Mouse (Mus musculus): Measurements from ENCODE around the gene Naa16. TPM values are rescaled to one million over a fixed set of nuclear protein-coding genes. Genes with fewer than 3 reads are reported as not detected.

Naa16 gene
- total RNA-seq, 2 experiments from 2014 or later, result 11.8 to 14.1 TPM

- intact Hi-C loops (cut with DNase I), result no loop called here
- DNase-seq (ENCODE audit: low spot score in 2 of 2), result no peak
Observed at GRCm38 (mm10) chr14:79284616-79285015, 106.0 kb downstream of the Naa16 start.

- peak in 1 of 2 experiments; percentile 10 for DNase-seq (ENCODE audit: low spot score in 2 of 2)
- intact Hi-C loops (cut with DNase I), result no loop called here
Observed at GRCm38 (mm10) chr14:79283952-79284351, 106.6 kb downstream of the Naa16 start.

- DNase-seq (ENCODE audit: low spot score in 2 of 2), result no peak
- intact Hi-C loops (cut with DNase I), result no loop called here
Observed at GRCm38 (mm10) chr14:79281894-79282553, 108.6 kb downstream of the Naa16 start.

GRCm38 (mm10) chr14:79280456-79280855, 110.1 kb downstream of the Naa16 start:
- DNase-seq (ENCODE audit: low spot score in 2 of 2), result no peak
- intact Hi-C loops (cut with DNase I), result no loop called here

- DNase-seq (ENCODE audit: low spot score in 2 of 2), result no peak
- intact Hi-C loops (cut with DNase I), result no loop called here
Observed at GRCm38 (mm10) chr14:79279494-79279893, 111.1 kb downstream of the Naa16 start.

- intact Hi-C loops (cut with DNase I), result no loop called here
Observed at GRCm38 (mm10) chr14:79278927-79279326, 111.7 kb downstream of the Naa16 start.

GRCm38 (mm10) chr14:79277922-79278321, 112.7 kb downstream of the Naa16 start:
- no peak for DNase-seq (ENCODE audit: low spot score in 2 of 2)
- intact Hi-C loops (cut with DNase I), result no loop called here

More at GRCm38 (mm10) chr14:79278927-79279326, 111.7 kb downstream of the Naa16 start:
- no peak for DNase-seq (ENCODE audit: low spot score in 2 of 2)

GRCm38 (mm10) chr14:79275870-79276395, 114.6 kb downstream of the Naa16 start:
- no peak for DNase-seq (ENCODE audit: low spot score in 2 of 2)
- intact Hi-C loops (cut with DNase I), result no loop called here

- no peak for DNase-seq (ENCODE audit: low spot score in 2 of 2)
- intact Hi-C loops (cut with DNase I), result no loop called here
Observed at GRCm38 (mm10) chr14:79275441-79275840, 115.1 kb downstream of the Naa16 start.

Other genes with a start within 250 kb of the Naa16 start
- not detected for gene Zfp957, start 143.4 kb downstream of the Naa16 start, total RNA-seq (2021)
- 10 to 100 TPM; 42.7 to 43.2 TPM for gene Rgcc, start 89.1 kb downstream of the Naa16 start, total RNA-seq (2021)
- gene Mtrf1, start 7.0 kb upstream of the Naa16 start, total RNA-seq (2021), result 1 to 10 TPM; 4.4 to 5.5 TPM
- gene Kbtbd7, start 35.7 kb upstream of the Naa16 start, total RNA-seq (2021), result 10 to 100 TPM; 38.9 to 40.8 TPM
- gene Kbtbd6, start 61.1 kb upstream of the Naa16 start, total RNA-seq (2021), result 1 to 10 TPM in 1 of 2 experiments, under 1 TPM in 1; 0.99 to 1.4 TPM
- gene Elf1, start 90.4 kb upstream of the Naa16 start, total RNA-seq (2021), result 1 to 10 TPM; 4.3 to 5.4 TPM
- 10 to 100 TPM; 40.9 to 44.9 TPM for gene Wbp4, start 90.7 kb upstream of the Naa16 start, total RNA-seq (2021)
- gene Sugt1, start 196.9 kb upstream of the Naa16 start, total RNA-seq (2021), result 10 to 100 TPM; 77.5 to 80.1 TPM

Measured in left cerebral cortex, postnatal 14 days (tissue).